Mouse (Mus musculus) kidney, postnatal 0 days (tissue): Measurements from ENCODE around the gene Kncn. TPM values are rescaled to one million over a fixed set of nuclear protein-coding genes. Genes with fewer than 3 reads are reported as not detected.

Experiments used
- ATAC-seq: fragments of 200-750 bp; cut with Nextera tagmentation; replicated peaks from 2 replicates; pipeline ENCODE4 v1.8.0; 2017; ENCODE audit warnings: low read depth, moderate number of reproducible peaks, moderate TSS enrichment, moderate library complexity; ENCODE audit not compliant: low FRiP score
- DNase-seq: peaks from one replicate; pipeline ENCODE4 v3.0.0-alpha.2; 2016; ENCODE audit warnings: low spot score
- H3K27ac ChIP-seq: fragments of 300-500 bp; sonication (generic); 2 replicates; pipeline ENCODE4 v1.5.1; 2014; ENCODE audit warnings: mild to moderate bottlenecking
- H3K27me3 ChIP-seq: fragments of 300-500 bp; sonication (generic); 2 replicates; pipeline ENCODE4 v1.6.1; 2014; ENCODE audit warnings: low read length, mixed read lengths; ENCODE audit not compliant: insufficient read depth
- H3K36me3 ChIP-seq: fragments of 300-500 bp; sonication (generic); 2 replicates; pipeline ENCODE4 v1.6.1; 2014; ENCODE audit warnings: low read length, mixed read lengths; ENCODE audit not compliant: insufficient read depth
- H3K4me1 ChIP-seq: fragments of 300-500 bp; sonication (generic); replicated peaks from 2 replicates; pipeline ENCODE4 v1.6.1; 2014; ENCODE audit warnings: antibody characterized with exemption, low read length, mixed read lengths; ENCODE audit not compliant: insufficient read depth
- H3K4me2 ChIP-seq: fragments of 300-500 bp; sonication (generic); 2 replicates; pipeline ENCODE4 v1.6.1; 2014; ENCODE audit warnings: mild to moderate bottlenecking, low read length, moderate library complexity, mixed read lengths
- H3K4me3 ChIP-seq: fragments of 300-500 bp; sonication (generic); replicated peaks from 2 replicates; pipeline ENCODE4 v1.5.1; 2014; ENCODE audit warnings: low read depth, low read length
- H3K9ac ChIP-seq: fragments of 300-500 bp; sonication (generic); 2 replicates; pipeline ENCODE4 v1.6.1; 2014; ENCODE audit warnings: low read depth, low read length
- H3K9me3 ChIP-seq: fragments of 300-500 bp; sonication (generic); replicated peaks from 2 replicates; pipeline ENCODE4 v1.6.1; 2016; ENCODE audit warnings: low read length, inconsistent platforms, mixed read lengths
- CTCF ChIP-seq: IDR thresholded peaks from 2 replicates; pipeline ENCODE4 v1.5.1; 2016; ENCODE audit warnings: antibody characterized with exemption, low read depth, mild to moderate bottlenecking, moderate library complexity
- WGBS: fragments of 180-500 bp; shearing (Covaris S2); extraction: QIAGEN DNeasy Blood & Tissue Kit; methylation state at CpG from one replicate; pipeline ENCODE4 v1.1.7; 2014; 5-methylcytosine and 5-hydroxymethylcytosine counted together
- polyA plus RNA-seq: library from polyadenylated mRNA; unstranded; fragments of >200 nt; fragmentation: Nextera tagmentation; extraction: Ambion mirVana; gene quantifications from 2 replicates; pipeline ENCODE4 v1.2.1, GENCODE M21; 2015

Gene Kncn
- polyA plus RNA-seq, 1 experiment from 2014 or later: 0.05 TPM

DNA sequence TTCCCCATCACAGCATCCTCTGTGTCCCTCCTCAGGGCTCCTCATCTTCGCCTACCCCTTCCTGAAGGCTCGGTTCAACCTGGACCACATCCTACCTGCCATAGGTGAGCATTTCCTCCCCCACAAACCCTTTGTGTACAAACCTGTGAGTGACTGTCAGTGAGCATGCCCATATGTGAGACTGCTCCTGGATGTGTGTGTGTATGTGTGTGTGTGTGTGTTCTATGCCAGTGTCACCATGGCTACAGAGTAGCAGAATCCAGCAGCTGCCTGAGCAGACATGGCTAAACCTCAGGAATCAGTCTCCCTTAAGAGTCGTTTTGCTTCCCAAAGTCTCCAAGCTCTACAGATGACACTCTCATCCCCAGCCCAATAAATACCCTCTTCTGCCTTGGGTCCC is 1.6 kb downstream of the Kncn start:
- Histone ChIP-seq H3K4me2 (no peak overlapping the region), H3K4me3 (no peak overlapping the region), H3K36me3 (no peaks in the 10 kb centered on the region), H3K27me3 (peaks cover 10% of the 10 kb centered on the region; the same call in 1 of the 2 replicates), H3K9ac (no peak overlapping the region), H3K9me3 (no peaks in the 10 kb centered on the region), H3K4me1 (0 out of 2 replicates have a peak, but pooled peaks cover 3% of the 10 kb centered on the region), H3K27ac (no peak overlapping the region)
- no peak for TF ChIP-seq CTCF
- no peak for DNase-seq
- no peak for ATAC-seq
- WGBS: 74% methylated on average over 3 of the region's 3 CpGs

- no peaks in the 10 kb centered on the region for H3K9me3 ChIP-seq
- DNase-seq (peak; percentile 42), ATAC-seq (no peak)
- H3K27me3 ChIP-seq: peaks cover 13% of the 10 kb centered on the region; the same call in 1 of the 2 replicates
- no peaks in the 10 kb centered on the region for H3K36me3 ChIP-seq
- no peak overlapping the region for H3K9ac ChIP-seq
- WGBS: 18% methylated on average over 1 of the region's 1 CpGs
- TF ChIP-seq CTCF: no peak
- H3K4me3 ChIP-seq: no peak overlapping the region
- no peak overlapping the region for H3K4me2 ChIP-seq
- no peak overlapping the region for H3K27ac ChIP-seq
- 0 out of 2 replicates have a peak, but pooled peaks cover 3% of the 10 kb centered on the region for H3K4me1 ChIP-seq
Measured at GRCm38 (mm10) chr4:115886875-115887274, 2.7 kb downstream of the Kncn start.

GRCm38 (mm10) chr4:115890066-115890465 is 5.9 kb downstream of the Kncn start:
- 4% methylated on average over 6 of the region's 6 CpGs for WGBS
- H3K27me3 ChIP-seq: peaks cover 13% of the 10 kb centered on the region; the same call in 1 of the 2 replicates
- DNase-seq: peak; percentile 29

DNA sequence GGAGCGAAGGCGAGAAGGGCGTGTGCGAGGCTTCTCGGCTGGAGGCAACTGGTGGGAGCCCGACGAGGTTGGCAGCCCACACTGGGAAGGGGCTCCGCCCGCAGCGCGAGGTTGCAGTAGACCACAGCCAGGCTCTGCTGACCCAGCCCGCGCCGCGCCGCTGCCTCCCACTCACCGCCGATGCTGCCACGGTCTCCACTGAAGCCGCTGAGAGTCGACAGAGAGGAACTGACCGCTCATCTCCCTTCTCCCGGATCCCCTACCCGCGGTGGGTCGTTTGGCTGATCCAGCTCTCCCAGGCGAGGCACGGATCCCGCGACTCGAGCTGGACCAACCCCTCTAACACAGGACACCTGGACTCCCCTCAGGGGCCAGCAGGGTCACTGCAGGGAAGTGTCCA is 6.4 kb downstream of the Kncn start, which contains the start of gene 6430628N08Rik:
Gene 6430628N08Rik (plus strand): TSS at position 113 of the 400 bp plus-strand sequence.
- no peak within 1 kb of the TSS for H3K9ac ChIP-seq
- H3K4me3 ChIP-seq: peak within 1 kb of the TSS; percentile 22
- peak within 1 kb of the TSS; percentile 50 for H3K4me2 ChIP-seq
- H3K36me3 ChIP-seq: no peaks in the 10 kb centered on the region
- no peak within 1 kb of the TSS for H3K27ac ChIP-seq
- no peaks in the 10 kb centered on the region for H3K9me3 ChIP-seq
- 2% methylated on average over 31 of the region's 31 CpGs for WGBS
- ATAC-seq (no peak), DNase-seq (peak; percentile 17)
- H3K4me1 ChIP-seq: 0 out of 2 replicates have a peak, but pooled peaks cover 3% of the 10 kb centered on the region
- TF ChIP-seq CTCF: no peak
- peaks cover 13% of the 10 kb centered on the region; the same call in 1 of the 2 replicates for H3K27me3 ChIP-seq

More at GRCm38 (mm10) chr4:115890066-115890465, 5.9 kb downstream of the Kncn start:
- Histone ChIP-seq H3K27ac (no peak overlapping the region), H3K36me3 (no peaks in the 10 kb centered on the region), H3K4me2 (peak overlapping the region; percentile 50), H3K4me3 (peak overlapping the region; percentile 22), H3K9me3 (no peaks in the 10 kb centered on the region), H3K4me1 (0 out of 2 replicates have a peak, but pooled peaks cover 3% of the 10 kb centered on the region), H3K9ac (no peak overlapping the region)
- no peak for TF ChIP-seq CTCF
- no peak for ATAC-seq

DNA sequence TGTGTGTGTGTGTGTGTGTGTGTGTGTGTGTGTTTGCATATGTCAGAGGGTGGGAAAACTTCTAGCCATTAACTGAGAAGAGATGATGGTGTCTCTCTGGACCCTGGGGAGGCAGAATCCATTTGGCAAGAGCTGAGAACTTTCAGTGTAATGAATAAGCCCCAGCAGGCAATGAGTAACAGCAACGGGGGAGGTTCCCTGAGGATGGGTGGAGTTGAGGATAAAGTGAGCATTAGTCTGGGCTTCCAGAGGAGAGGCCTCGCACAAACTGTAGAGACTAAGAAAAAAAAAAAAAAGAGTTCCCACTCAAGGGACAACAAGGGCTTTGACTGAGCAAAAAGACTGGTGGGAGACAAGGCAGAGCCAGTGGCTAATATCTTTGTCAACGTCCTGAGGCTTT is 10.1 kb downstream of the Kncn start:
- no peak for TF ChIP-seq CTCF
- WGBS: 20% methylated on average over 3 of the region's 3 CpGs
- Histone ChIP-seq H3K9ac (no peak overlapping the region), H3K27ac (no peak overlapping the region), H3K4me1 (peaks cover 10% of the 10 kb centered on the region; the same call in 1 of the 2 replicates), H3K36me3 (no peaks in the 10 kb centered on the region), H3K27me3 (peaks cover 31% of the 10 kb centered on the region), H3K4me2 (no peak overlapping the region), H3K9me3 (no peaks in the 10 kb centered on the region), H3K4me3 (no peak overlapping the region)
- DNase-seq: peak; percentile 32
- ATAC-seq: peak; percentile 41; the same call in 1 of the 2 replicates

- Histone ChIP-seq H3K27me3 (peaks cover 28% of the 10 kb centered on the region), H3K27ac (no peak overlapping the region), H3K4me1 (peaks cover 7% of the 10 kb centered on the region; the same call in 1 of the 2 replicates), H3K4me2 (peak overlapping the region; percentile 60), H3K36me3 (no peaks in the 10 kb centered on the region), H3K9ac (no peak overlapping the region), H3K4me3 (peak overlapping the region; percentile 28), H3K9me3 (no peaks in the 10 kb centered on the region)
- no peak; the same call in 1 of the 2 replicates for ATAC-seq
- DNase-seq: peak; percentile 40
- WGBS: 1% methylated on average over 55 of the region's 56 CpGs
- TF ChIP-seq CTCF: peak; percentile 55
Measured at GRCm38 (mm10) chr4:115897901-115898631, 13.9 kb downstream of the Kncn start.
